Mouse (Mus musculus) lung, adult 2 months (tissue): ENCODE measurements around the gene Chfr. TPM values are rescaled to one million over a fixed set of nuclear protein-coding genes. Genes with fewer than 3 reads are reported as not detected.
A peak's percentile ranks its signal among the peaks of the same experiment; 100 is the strongest.

Experiments
- DNase-seq: peaks from one replicate; pipeline ENCODE4 v3.0.0; 2022
- H3K4me1 ChIP-seq: fragments of 200-500 bp; 2 replicates; pipeline ENCODE4 v1.6.1; 2011; ENCODE audit warnings: low read length; ENCODE audit not compliant: control insufficient read depth, insufficient read depth
- H3K4me3 ChIP-seq: fragments of 200-500 bp; replicated peaks from 2 replicates; pipeline ENCODE3; 2011; ENCODE audit warnings: low read depth, mild to moderate bottlenecking, control low read depth, low read length; ENCODE audit errors: extremely low read depth
- CTCF ChIP-seq: fragments of 200-500 bp; IDR thresholded peaks from 2 replicates; pipeline ENCODE4 v1.5.1; 2011; ENCODE audit warnings: mild to moderate bottlenecking, low read length, control low read depth; ENCODE audit not compliant: insufficient read depth
- POLR2A ChIP-seq: fragments of 200-500 bp; IDR thresholded peaks from 2 replicates; pipeline ENCODE4 v1.6.1; 2011; ENCODE audit warnings: low read depth, mild to moderate bottlenecking, control low read depth, low read length, borderline replicate concordance; ENCODE audit errors: extremely low read depth
- WGBS: fragments of 180-500 bp; shearing (Covaris S2); methylation state at CpG from one replicate; pipeline ENCODE4 v1.1.7; 2018; 5-methylcytosine and 5-hydroxymethylcytosine counted together
- polyA plus RNA-seq: library from polyadenylated mRNA; depleted of rRNA; stranded (reverse); fragments of >200 nt; gene quantifications from 2 replicates; pipeline ENCODE4 v1.2.3, GENCODE M21; 2012

Chfr gene
- polyA plus RNA-seq, 1 experiment, result 48.0 TPM

DNA sequence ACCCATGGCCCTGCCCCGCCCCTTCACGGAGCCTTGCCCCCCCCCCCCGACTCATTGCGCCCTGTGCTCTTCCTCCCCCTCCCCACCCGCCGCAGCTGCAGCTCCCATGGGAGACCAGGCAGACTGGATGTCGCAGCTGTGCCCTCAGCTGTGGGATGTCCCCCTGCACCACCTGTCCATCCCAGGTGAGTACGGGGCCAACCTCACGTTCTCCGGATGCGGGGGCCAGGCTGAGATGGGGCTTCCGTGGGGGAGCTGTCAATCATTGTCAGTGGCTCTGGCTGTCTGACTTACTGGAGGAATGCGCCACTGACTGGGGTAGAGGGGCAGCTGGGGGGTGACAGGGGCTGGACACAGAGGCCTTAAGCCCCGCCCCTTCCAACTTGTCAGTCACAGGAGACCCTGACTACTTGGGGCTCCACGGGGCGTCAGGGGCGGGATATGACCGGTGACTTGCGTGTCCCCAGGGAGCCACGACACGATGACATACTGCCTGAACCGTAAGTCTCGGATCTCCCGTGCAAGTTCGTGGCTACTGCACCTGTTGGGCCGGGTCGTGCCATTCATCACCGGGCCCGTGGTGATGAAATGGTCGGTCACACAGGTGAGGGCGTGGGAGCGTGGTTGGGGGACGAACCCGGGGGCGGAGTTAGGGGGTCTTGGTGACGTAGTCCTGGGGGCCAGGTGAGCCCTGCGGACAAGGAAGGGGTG lies 34.6 kb upstream of the Chfr start:
- TF ChIP-seq CTCF (no peak), POLR2A (no peak)
- 2% methylated on average over 33 of the region's 37 CpGs for WGBS
- Histone ChIP-seq H3K4me3 (peak overlapping the region; percentile 57), H3K4me1 (peaks cover 15% of the 10 kb centered on the region)
- DNase-seq, result no peak

DNA sequence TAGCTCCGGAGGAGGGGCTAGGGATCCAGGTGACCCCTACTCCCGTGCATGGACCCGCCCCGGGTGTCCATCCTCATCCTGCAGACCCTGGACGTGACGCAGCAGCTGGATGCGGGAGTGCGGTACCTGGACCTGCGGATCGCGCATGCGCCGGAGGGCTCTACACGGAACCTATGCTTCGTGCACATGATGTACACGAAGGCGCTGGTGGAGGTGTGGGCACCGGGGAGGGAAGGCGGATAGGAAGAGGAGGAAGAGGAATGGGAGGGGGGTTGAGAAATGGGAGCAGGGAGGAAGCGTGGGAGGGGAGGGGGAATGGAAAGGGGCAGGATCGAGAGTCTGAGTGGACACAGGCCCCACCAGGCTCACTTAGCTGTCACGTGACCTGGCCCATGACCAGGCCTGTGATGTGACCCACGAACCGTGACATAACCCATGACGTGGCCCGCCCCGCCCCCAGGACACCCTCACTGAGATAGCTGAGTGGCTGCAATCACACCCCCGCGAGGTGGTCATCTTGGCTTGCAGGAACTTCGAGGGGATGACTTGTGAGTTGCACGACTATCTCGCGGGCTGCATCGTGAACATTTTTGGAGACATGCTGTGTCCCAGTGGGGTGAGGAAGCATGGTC lies 33.8 kb upstream of the Chfr start:
- no peak for TF ChIP-seq POLR2A
- no peak for TF ChIP-seq CTCF
- WGBS, result 15% methylated on average over 34 of the region's 34 CpGs
- Histone ChIP-seq H3K4me1 (peaks cover 17% of the 10 kb centered on the region), H3K4me3 (peak overlapping the region; percentile 33)
- no peak for DNase-seq

DNA sequence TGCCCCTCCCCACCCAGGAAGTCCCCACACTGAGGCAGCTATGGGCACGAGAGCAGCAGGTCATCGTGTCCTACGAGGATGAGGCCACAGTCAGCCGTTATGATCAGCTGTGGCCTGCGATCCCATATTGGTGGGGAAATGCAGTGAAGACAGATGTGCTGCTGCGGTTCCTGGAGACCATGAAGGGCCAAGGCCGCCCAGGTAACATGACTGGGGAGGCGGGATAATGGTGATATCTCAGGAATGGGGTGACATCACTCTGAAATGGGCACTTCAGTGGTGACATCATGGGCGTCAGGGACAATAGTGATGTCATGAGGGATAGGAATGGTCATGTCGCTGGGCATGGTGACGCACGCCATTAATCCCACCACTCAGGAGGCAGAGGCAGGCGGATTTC lies 33.2 kb upstream of the Chfr start:
- TF ChIP-seq POLR2A (peak; percentile 11; the same call in 1 of the 2 replicates), CTCF (no peak)
- WGBS, result 84% methylated on average over 13 of the region's 13 CpGs
- H3K4me1 ChIP-seq, result peaks cover 19% of the 10 kb centered on the region
- no peak for DNase-seq
- H3K4me3 ChIP-seq, result no peak overlapping the region

DNA sequence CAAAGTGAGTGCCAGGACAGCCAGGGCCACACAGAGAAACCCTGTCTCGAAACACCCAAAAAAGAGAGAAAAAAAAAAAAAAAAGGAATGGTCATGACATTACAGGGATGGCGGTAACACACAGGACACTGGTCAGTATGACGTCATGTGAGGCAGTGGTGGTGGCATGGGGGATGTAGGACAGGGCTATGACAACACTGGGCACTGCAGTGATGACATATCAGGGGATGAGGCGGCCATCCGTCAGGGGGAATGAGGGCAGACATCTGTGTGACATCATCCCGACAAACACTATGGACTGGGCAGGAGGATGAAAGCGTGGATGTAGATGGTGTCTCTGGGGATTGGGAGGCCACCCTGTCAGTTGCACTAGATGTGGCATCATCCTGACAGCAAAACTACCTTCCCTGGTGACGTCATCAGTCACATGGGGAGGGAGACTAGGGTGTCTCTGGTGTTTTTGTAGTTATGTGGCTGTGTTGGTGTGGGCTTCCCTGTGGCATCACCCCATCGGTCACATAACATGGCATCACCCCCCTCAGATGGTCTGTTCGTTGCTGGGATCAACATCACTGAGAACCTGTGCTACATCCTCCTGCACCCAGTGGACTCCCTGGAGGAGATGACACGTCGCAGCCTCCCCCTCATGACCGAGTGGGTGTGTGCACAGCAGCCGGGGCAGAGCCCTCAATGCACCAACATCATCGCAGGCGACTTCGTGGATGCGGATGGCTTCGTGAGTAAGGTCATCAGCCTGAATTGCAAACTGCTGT lies 32.6 kb upstream of the Chfr start:
- no peak for DNase-seq
- H3K4me3 ChIP-seq, result no peak overlapping the region
- WGBS, result 94% methylated on average over 19 of the region's 19 CpGs
- peaks cover 19% of the 10 kb centered on the region for H3K4me1 ChIP-seq
- TF ChIP-seq CTCF (no peak), POLR2A (no peak)

DNA sequence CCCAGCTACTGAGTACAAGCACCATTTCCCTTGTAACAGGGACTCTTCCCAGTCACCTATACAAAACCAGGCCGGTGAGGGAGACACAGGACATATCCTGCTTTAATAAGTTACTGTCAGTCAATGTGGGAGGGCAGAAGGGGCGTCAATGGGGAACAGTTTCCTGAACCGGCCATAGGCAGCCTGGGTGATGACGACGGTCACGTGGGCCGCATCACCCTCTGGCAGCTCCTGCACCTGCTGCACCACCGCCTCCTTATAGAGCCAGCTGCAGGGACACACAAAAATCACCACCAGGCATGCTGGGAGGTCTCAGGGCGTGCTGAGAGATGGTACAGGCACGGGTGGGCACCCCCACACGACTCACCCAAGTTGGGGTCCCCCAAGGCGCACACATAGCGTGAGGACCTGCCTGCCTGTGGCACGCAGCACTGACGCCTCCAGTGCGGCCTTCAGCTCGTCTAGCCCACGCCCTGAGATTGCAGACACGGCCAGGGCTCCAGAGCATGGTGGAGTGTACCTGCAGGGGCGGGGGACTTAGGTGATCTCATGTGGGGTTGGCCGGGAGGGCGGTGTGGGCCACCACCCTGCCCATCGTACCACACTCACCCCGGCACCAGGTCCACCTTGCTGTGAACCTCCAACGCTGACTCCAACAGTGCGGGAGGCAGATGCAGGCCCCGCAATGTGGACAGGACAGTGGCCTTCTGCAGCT lies 31.6 kb upstream of the Chfr start:
- no peak for DNase-seq
- Histone ChIP-seq H3K4me3 (no peak overlapping the region), H3K4me1 (peaks cover 18% of the 10 kb centered on the region)
- no peak for TF ChIP-seq CTCF
- no peak for TF ChIP-seq POLR2A
- WGBS, result 95% methylated on average over 27 of the region's 27 CpGs

DNA sequence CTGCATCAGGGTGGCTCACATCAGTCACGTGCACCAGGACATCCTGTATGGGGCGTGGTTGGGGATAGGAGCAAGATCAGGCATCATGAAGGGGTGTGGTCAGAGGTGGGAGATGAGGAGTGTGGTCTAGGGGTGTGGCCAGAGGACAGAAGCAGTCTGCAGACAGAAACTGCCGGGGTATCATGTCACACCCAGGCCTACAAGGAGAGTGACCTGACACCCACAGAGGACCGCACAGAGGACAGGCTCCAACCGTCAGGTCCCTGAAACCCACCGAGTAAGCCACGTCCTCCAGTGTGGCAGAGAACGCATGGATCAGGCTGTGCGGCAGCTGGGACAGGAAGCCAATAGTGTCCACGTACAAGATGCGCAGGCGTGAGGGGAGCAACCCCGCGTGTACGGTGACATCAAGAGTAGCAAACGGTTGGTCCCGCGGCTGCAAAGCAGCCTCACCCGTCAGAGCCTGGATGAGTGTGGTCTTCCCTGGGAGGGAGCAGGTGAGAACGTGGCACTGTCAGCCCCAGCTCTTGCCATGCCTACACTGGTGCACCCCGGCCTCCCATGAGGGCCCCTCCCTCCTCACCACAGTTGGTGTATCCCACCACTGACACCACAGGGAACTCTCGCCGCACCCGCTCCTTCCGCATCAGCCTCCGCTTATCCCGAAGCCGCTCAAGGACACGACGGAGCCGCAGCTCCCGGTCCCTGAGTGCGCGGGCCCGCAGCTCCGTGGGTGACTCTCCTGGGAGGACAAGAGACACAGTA lies 30.8 kb upstream of the Chfr start:
- DNase-seq, result no peak
- TF ChIP-seq POLR2A, result no peak
- no peak for TF ChIP-seq CTCF
- Histone ChIP-seq H3K4me1 (peaks cover 17% of the 10 kb centered on the region), H3K4me3 (no peak overlapping the region)
- WGBS, result 94% methylated on average over 36 of the region's 36 CpGs

DNA sequence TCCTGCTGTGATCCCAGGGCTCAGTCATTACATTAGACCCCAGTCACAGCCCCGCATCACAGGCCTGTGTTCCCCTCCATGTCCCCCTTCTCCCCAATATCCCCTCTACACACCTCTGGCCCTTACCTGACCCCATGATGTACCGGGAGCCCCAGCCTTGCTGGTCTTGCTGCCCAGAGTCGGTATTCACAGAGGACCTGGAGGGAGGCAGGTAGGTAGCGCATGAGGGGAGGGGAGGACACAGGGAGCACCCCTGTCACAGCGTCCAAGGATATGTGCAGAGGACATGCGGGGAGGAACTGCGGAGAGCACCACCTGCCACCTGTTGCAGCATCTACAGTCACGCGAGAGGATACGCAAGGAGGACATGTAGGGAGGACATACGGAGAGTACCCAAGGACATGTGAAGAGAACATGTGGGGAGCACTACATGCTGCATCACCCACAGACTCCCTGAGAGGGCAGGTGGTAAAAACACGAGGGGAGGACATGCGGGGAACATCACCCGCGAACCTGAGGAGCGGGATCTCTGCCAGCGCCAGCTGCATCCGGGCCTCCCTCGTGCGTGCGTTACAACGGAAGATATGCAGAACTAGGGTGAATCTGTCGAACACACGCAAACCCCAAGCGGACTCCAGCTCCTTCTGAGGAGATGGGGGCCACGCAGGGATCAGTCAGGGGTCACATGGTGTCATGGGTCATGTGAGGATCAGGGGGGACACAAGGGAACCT lies 29.3 kb upstream of the Chfr start:
- TF ChIP-seq CTCF (no peak), POLR2A (no peak)
- peaks cover 10% of the 10 kb centered on the region for H3K4me1 ChIP-seq
- no peak for DNase-seq
- H3K4me3 ChIP-seq, result peak overlapping the region; percentile 93
- WGBS, result 94% methylated on average over 26 of the region's 26 CpGs

DNA sequence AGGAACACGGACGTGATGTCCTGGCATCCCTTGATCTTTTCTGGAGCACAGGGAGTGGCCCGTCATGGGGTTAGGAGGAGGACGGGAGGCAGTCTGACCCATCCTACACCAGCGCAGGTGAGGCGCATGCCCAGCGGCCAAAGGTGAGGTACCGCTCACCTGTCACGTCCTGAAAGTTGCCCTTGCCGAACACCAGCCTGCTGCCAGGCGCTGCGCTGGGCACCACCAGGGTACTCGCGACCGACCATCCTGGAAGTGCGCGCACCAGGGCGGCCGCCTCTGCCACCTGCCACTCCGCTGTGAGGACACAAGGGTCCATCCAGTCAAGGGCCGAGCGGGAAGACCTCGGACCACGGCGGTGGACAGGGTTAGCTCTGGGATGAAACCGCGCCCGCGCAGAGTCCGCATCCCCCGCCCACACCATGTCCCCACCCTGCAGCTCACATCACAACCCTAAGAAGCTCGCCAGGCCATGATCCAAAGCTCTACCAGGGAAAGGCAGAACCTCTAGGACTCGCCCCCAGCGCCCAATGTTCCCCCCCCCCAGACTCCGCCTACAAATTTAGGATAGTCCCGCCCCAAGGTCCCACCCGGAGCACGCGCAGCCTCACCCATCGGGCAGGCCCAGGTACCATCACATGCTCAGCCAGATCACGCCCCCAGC lies 28.6 kb upstream of the Chfr start:
- Histone ChIP-seq H3K4me1 (peaks cover 5% of the 10 kb centered on the region), H3K4me3 (peak overlapping the region; percentile 93)
- 21% methylated on average over 39 of the region's 41 CpGs for WGBS
- no peak for DNase-seq
- TF ChIP-seq POLR2A, result no peak
- TF ChIP-seq CTCF, result no peak
